Comparison of ENCODE assay signal across 12 mouse cellular contexts in the genomic region with DNA sequence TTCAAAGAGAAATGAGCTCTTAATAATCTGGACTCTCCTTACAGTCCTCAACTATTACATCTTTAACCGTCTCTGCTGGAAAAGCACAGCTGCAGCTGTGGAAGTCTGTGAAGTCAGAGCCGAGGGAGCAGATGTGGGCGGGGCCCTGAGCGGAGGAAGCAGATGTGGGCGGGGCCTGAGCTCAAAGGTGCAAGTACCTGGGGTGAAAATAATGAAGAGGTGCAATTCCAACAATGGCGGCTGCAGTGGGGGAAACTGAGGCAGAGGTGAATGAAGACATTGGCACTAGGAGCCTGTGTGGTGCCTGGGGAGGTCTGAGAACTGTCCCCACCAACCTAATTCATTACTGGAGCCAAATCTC. TPM values are rescaled to one million over a fixed set of nuclear protein-coding genes. Genes with fewer than 3 reads are reported as not detected.
A peak's percentile ranks its signal among the peaks of the same experiment; 100 is the strongest.
DNase-seq lines count a peak whose midpoint lies in the region; ATAC-seq lines count a peak whose summit lies in the region.
"Had no signal": no experiment of that assay in that cellular context is flagged by ENCODE, and none has a peak within 500 bp of the region (broad histone marks: within the 10 kb centered on the region; RNA-seq: fewer than 3 reads in every experiment).

No protein-coding gene starts in this region.

- H3K36me3 ChIP-seq in hindbrain, embryonic 16.5 days (ENCODE audit: control insufficient read depth, insufficient read depth, low read length): no peaks in the 10 kb centered on the region
- H3K36me3 ChIP-seq in midbrain, embryonic 13.5 days: no peaks in the 10 kb centered on the region

- no peak overlapping the region for H3K4me3 ChIP-seq in hindbrain, embryonic 16.5 days (ENCODE audit: low read length)
- H3K4me3 ChIP-seq in midbrain, embryonic 13.5 days (replicated peaks): no peak overlapping the region

- no peak overlapping the region for H3K27ac ChIP-seq in hindbrain, embryonic 16.5 days (ENCODE audit: low read depth, low read length)
- H3K27ac ChIP-seq in midbrain, embryonic 13.5 days: no peak overlapping the region
- H3K27ac ChIP-seq: macrophage had no signal

- no peak overlapping the region for H3K4me2 ChIP-seq in hindbrain, embryonic 16.5 days (ENCODE audit: low read length)
- H3K4me2 ChIP-seq in midbrain, embryonic 13.5 days (replicated peaks): no peak overlapping the region

- peak; percentile 61 for DNase-seq in testis, postnatal 10 days (ENCODE audit: low spot score)
- no peak for DNase-seq in testis, postnatal 14 days (ENCODE audit: low spot score)
- peak; percentile 34 for DNase-seq in kidney, adult 9 months
- DNase-seq in right cerebral cortex, postnatal 14 days: no peak

- H3K27me3 ChIP-seq in hindbrain, embryonic 16.5 days (replicated peaks; ENCODE audit: control insufficient read depth, insufficient read depth, low read length): no peaks in the 10 kb centered on the region
- no peaks in the 10 kb centered on the region for H3K27me3 ChIP-seq in midbrain, embryonic 13.5 days

- ATAC-seq in megakaryocyte-erythroid progenitor cell, adult 5-6 weeks (replicated peaks; ENCODE audit: low FRiP score, low TSS enrichment, poor library complexity, severe bottlenecking): 0 out of 2 replicates have a peak, but pooled peaks have one; percentile 19
- ATAC-seq in megakaryocyte progenitor cell, adult 5-6 weeks (replicated peaks; ENCODE audit: poor library complexity): no peak; the same call in 1 of the 2 replicates
- no peak for ATAC-seq in hindbrain, embryonic 16.5 days
- ATAC-seq in midbrain, embryonic 13.5 days: no peak

- WGBS in hindbrain, embryonic 16.5 days: 16% methylated on average over 6 of the region's 6 CpGs
- WGBS in midbrain, embryonic 13.5 days: 11% methylated on average over 6 of the region's 6 CpGs

- H3K9ac ChIP-seq in hindbrain, embryonic 16.5 days (ENCODE audit: low read depth, low read length): no peak overlapping the region
- no peak overlapping the region for H3K9ac ChIP-seq in midbrain, embryonic 13.5 days (replicated peaks)

- no peaks in the 10 kb centered on the region for H3K9me3 ChIP-seq in hindbrain, embryonic 16.5 days (ENCODE audit: control insufficient read depth, low read length)
- H3K9me3 ChIP-seq in midbrain, embryonic 13.5 days: no peaks in the 10 kb centered on the region

- peaks cover 12% of the 10 kb centered on the region for H3K4me1 ChIP-seq in hindbrain, embryonic 16.5 days (ENCODE audit: control insufficient read depth, insufficient read depth, low read depth, low read length)
- peaks cover 15% of the 10 kb centered on the region for H3K4me1 ChIP-seq in midbrain, embryonic 13.5 days (replicated peaks)

RNA-seq across cellular contexts. Expression of a gene that starts 16.0 kb away (rescaled TPM):
- total RNA-seq in megakaryocyte-erythroid progenitor cell, adult 5-6 weeks (2014; fragmentation: Nextera tagmentation): 11.1 and 15.1 TPM in 2 replicates
- total RNA-seq in megakaryocyte-erythroid progenitor cell, adult 5-6 weeks (2017): 8.9 and 14.4 TPM in 2 replicates
- total RNA-seq in megakaryocyte progenitor cell, adult 5-6 weeks (2015): 12.0 and 12.4 TPM in 2 replicates
- 24.1 and 24.5 TPM in 2 replicates for total RNA-seq in megakaryocyte progenitor cell, adult 5-6 weeks (2017)
- 15.9 and 17.5 TPM in 2 replicates for polyA plus RNA-seq in hindbrain, embryonic 16.5 days (2015; fragmentation: Nextera tagmentation; extraction: Ambion mirVana)
- polyA plus RNA-seq in midbrain, embryonic 13.5 days (2015; fragmentation: Nextera tagmentation; extraction: Ambion mirVana): 15.7 and 19.7 TPM in 2 replicates

RNA-seq across cellular contexts. Expression of a gene that starts 34.1 kb away (rescaled TPM):
- total RNA-seq in megakaryocyte-erythroid progenitor cell, adult 5-6 weeks (2014; fragmentation: Nextera tagmentation): not detected in 2 replicates
- total RNA-seq in megakaryocyte-erythroid progenitor cell, adult 5-6 weeks (2017): not detected in 2 replicates
- not detected in 2 replicates for total RNA-seq in megakaryocyte progenitor cell, adult 5-6 weeks (2015)
- not detected in 2 replicates for total RNA-seq in megakaryocyte progenitor cell, adult 5-6 weeks (2017)
- polyA plus RNA-seq in hindbrain, embryonic 16.5 days (2015; fragmentation: Nextera tagmentation; extraction: Ambion mirVana): 0.19 TPM in 1 of 2 replicates, not detected in the other
- polyA plus RNA-seq in midbrain, embryonic 13.5 days (2015; fragmentation: Nextera tagmentation; extraction: Ambion mirVana): not detected in 2 replicates
- polyA plus RNA-seq: gonadal fat pad, adult 2 months; macrophage; neural tube, embryonic 14.5 days; stomach, embryonic 16.5 days had no signal

Comparison
In these comparisons a context has a peak if more than half of its experiments do, and no peak if none do; other contexts are left out.
1. DNase-seq: peak in testis, postnatal 10 days (single experiment) and kidney, adult 9 months (single experiment); none in testis, postnatal 14 days (single experiment) and right cerebral cortex, postnatal 14 days (single experiment).